Mouse (Mus musculus) regulatory T cell (primary cell): ENCODE results near the gene Fxr2.
"Not testable (repeated sequence)": the region's sequence is repeated elsewhere in the genome, so short reads cannot be mapped to it uniquely, and the experiment has no call there.

Source experiments
- in situ Hi-C: fragments of 300-600 bp; cut with MboI, MseI; formaldehyde crosslinking; loops from one replicate; pipeline ENCODE4 v1.15.1; 2025; ENCODE audit warnings: high pct_unique_total_duplicates

Gene Fxr2

DNA sequence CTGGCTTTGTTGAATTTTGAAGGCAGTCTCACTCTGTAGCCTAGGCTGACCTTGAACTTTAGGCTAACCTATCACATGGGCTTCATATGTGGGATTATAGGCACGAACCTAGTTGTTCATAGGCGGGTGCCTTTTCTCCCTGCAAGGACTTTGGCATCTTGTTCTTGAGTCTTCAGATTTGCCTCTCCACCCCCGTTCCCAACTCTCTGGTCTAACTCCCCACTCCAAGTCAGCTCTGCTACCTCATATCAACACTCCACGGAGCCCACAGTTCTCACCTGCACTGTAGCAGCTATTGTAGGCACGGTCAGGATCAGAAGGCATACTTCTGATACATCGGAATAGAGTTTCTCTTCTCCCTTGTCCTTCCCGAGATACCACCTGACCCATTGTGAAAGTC lies 50.8 kb downstream of the Fxr2 start:
- in situ Hi-C loops = no loop called here

DNA sequence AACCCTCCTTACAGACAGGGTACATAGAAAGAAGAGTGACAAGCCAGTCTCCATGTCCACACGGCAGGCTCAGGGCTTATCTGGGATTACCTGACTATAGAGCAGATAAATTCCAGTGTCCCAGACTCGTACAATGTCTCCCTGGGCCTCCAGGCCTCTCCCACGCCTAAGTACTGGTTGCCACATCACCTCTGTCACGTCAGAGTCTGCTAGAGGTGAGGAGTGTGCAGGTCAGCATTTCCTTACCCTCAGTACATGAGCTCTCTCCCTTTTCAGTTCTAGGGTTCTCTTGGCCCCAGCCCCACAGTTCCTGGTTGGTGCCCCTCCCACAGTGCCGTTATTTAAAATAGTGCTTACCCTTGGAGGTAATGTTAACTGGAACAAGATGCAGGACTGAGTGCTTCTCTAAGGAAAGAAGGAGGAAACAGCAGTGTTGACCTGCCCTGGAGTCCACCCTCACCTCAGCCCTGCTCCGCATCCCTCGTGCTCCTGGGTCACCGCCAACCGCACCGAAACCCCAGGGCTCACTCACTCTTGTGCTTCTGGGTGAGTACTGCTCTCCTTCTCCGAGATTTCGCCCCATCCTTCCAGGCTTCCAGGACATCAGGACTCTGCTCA lies 51.4 kb downstream of the Fxr2 start:
- in situ Hi-C loops = no loop called here

- in situ Hi-C loops = loop anchor here (5.0 kb wide), 1 partner anchor 37 kb away; no protein-coding TSS in a partner anchor
Observed at GRCm38 (mm10) chr11:69684936-69685335, 52.1 kb downstream of the Fxr2 start.

DNA sequence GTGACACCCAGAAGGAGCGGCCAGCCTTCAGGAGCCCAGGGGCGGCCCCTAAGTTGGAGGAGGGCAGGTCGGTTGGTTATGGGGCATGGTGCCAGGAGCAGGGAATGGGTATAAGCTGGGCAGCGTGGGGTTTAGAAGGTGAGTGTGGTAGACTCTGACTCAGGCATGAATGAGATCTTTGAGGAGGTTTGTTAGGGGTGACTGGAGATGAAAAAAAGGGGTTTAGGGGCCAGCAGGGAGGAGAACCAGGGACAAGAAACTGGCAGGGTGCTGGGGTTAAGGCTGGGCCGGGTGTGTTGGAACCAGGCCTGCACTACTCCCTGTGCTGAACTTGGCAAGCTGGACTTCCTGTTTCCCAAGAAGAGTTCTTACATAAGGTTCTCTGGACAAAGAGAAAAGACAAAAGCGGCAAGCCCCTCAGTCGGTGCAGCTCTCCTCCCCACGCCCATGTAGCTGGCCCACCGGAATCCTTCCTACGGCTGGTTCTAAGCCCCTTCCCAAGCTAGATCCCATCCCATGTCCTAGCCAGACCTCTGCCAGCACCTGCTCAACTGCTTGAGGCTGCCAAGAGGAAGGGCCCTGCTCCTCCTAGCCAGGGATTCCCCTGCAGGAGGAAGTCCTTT lies 52.8 kb downstream of the Fxr2 start, which contains the start of gene Tnfsf13:
TSS of gene Tnfsf13 (minus strand) at position 259 of the 623 bp plus-strand sequence.
- in situ Hi-C loops = loop anchor here (5.0 kb wide), 1 partner anchor 37 kb away; no protein-coding TSS in a partner anchor

DNA sequence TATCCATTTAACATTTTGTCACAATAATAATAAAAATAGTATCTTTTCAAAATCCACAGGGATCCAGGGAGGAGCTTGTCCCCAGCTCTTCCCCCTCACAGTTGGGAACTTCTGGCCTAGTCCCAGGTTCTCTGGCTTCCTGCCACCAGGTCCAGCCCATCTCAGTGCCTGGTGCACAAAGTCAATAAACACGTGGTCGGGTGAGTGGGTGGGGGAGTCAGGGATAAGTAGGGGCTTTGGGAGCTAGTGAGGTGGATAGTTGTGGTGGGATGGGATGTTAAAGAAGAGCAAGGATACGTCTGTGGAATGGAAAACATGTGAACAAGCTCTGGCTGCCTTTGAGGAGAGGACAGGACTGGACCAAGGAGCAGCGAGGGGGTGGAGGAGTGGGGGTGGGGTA lies 53.6 kb downstream of the Fxr2 start:
- in situ Hi-C loops = loop anchor here (5.0 kb wide), 1 partner anchor 36 kb away; no protein-coding TSS in a partner anchor

- in situ Hi-C loops = loop anchor here (5.0 kb wide), 1 partner anchor 35 kb away; no protein-coding TSS in a partner anchor
Observed at GRCm38 (mm10) chr11:69687061-69687460, 54.3 kb downstream of the Fxr2 start.

DNA sequence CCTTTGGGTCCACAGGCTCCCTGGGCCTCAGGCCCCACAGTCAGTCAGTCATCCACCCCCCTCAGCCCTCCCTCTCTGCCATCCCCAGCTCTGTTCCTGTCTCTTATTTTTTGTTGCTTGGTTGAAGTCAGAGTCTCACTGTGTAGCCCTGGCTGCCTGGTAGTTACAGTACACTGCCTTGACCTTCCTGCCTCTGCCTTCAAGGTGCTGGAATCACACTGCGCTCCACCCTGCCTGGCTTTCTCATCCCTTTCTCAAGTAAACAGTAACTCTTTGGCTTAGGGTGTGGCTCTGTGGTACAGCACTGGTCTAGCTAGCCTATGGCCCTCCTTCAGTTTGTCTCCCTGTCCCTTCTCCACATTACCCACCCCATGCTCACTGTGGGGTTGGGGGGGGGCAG lies 57.1 kb downstream of the Fxr2 start:
- in situ Hi-C loops = loop anchor here (5.0 kb wide), 1 partner anchor 32 kb away; no protein-coding TSS in a partner anchor

- in situ Hi-C loops = no loop called here
Observed at GRCm38 (mm10) chr11:69692196-69692811, 59.5 kb downstream of the Fxr2 start.

GRCm38 (mm10) chr11:69692863-69693262 lies 60.1 kb downstream of the Fxr2 start:
- in situ Hi-C loops = no loop called here

- in situ Hi-C loops = no loop called here
Observed at GRCm38 (mm10) chr11:69693421-69693965, 60.7 kb downstream of the Fxr2 start.

DNA sequence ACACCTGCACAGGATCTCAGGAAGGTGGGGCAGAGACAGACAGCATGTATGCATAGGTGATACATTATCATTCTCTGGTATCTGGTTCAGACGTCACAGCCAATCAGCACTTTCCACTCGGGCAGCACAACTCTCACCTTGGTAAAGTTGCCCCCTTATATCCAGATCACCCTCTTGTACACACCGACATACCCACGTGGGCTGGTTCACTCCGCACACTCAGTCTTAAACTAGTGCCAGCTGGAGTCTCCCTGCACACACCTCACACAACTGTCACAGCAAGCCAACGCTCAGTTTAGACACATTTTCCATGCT lies 62.2 kb downstream of the Fxr2 start:
- in situ Hi-C loops = no loop called here

- in situ Hi-C loops = no loop called here
Observed at GRCm38 (mm10) chr11:69695361-69696181, 62.8 kb downstream of the Fxr2 start, which contains the start of the genes Tnfsf12 and Tnfsfm13. Gene Tnfsf12 (minus strand): TSS chr11:69695849. Gene Tnfsfm13 (minus strand): TSS chr11:69696098.

DNA sequence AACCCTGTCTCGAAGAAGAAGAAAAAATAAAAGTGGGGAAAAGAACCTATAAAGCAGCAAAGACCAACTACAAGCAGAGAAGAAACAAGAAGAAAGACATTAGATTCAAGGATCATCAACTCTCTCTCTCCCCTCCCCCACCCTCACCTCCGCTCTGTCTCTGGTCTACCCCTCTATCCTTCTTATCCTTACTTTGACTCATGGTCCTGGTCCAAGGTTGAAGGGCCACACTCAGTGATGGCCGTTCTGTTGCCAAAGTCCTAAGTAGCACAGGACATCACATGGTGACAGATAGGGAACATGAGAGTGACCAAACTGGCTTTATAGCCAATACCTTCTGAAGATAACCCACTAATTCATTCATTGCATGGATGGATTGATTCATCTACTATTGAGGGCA lies 64.6 kb downstream of the Fxr2 start:
- in situ Hi-C loops = no loop called here

GRCm38 (mm10) chr11:69698574-69698973 lies 65.8 kb downstream of the Fxr2 start:
- in situ Hi-C loops = no loop called here

DNA sequence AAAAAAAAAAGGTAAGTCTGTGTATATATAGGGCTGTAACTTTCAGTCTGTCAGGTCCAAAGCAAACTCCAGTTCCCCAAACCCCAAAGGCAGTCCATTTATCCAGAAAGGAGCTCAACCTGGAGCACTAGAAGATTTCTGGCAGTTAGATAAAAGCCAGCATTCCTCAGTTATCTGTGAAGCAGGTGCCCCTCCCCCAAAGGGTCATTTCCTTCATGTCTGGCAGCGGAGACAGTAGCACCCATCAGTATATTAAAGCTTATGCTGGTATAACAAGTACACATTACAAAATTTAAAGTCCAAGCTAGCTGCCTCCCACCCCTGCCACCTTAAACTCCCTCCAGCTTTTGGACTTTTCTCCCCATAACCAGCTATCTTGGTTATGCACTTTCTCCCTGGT lies 66.8 kb downstream of the Fxr2 start:
- in situ Hi-C loops = no loop called here

DNA sequence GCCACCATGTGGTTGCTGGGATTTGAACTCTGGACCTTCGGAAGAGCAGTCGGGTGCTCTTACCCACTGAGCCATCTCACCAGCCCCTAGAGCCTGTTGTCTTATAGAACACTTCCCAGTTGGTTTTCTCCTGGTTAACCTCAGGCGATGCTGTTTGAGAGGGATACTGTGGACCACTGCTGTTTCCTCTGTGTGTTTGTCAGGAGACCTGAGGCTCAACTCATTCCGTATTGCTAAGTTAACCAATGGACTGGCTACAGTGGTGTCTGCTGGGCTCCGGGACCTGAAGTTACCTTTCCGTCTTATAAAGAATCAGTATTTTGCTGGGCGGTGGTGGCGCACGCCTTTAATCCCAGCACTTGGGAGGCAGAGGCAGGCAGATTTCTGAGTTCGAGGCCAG lies 70.1 kb downstream of the Fxr2 start:
- in situ Hi-C loops = not testable (repeated sequence)
